Mouse (Mus musculus): Measurements from ENCODE around the gene Hsf5. TPM values are rescaled to one million over a fixed set of nuclear protein-coding genes. Genes with fewer than 3 reads are reported as not detected.

Hsf5 gene
- polyA plus RNA-seq, 1 experiment from 2014 or later: 0.42 TPM

GRCm38 (mm10) chr11:87682838-87683571 lies 66.0 kb downstream of the Hsf5 start:
- no peak for ATAC-seq (ENCODE audit: low FRiP score, low read depth)
- peaks cover 12% of the 10 kb centered on the region for H3K4me1 ChIP-seq
- no peak overlapping the region for H3K4me2 ChIP-seq (replicated peaks)
- H3K9me3 ChIP-seq: no peaks in the 10 kb centered on the region
- no peaks in the 10 kb centered on the region for H3K27me3 ChIP-seq
- no peak overlapping the region for H3K4me3 ChIP-seq
- no peak overlapping the region for H3K9ac ChIP-seq
- 29% methylated on average over 13 of the region's 13 CpGs for WGBS
- H3K27ac ChIP-seq: no peak overlapping the region
- no peaks in the 10 kb centered on the region for H3K36me3 ChIP-seq

- Histone ChIP-seq H3K27me3 (no peaks in the 10 kb centered on the region), H3K9me3 (no peaks in the 10 kb centered on the region), H3K36me3 (no peaks in the 10 kb centered on the region), H3K9ac (no peak overlapping the region; the same call in 1 of the 2 replicates), H3K4me2 (replicated peaks) (no peak overlapping the region), H3K4me3 (no peak overlapping the region), H3K27ac (peak overlapping the region; percentile 15; the same call in 1 of the 2 replicates), H3K4me1 (peaks cover 34% of the 10 kb centered on the region)
- 61% methylated on average over 7 of the region's 7 CpGs for WGBS
- no peak for ATAC-seq (ENCODE audit: low FRiP score, low read depth)
These were observed 69.4 kb downstream of the Hsf5 start for GRCm38 (mm10) chr11:87686407-87686806.

- H3K4me3 ChIP-seq: no peak overlapping the region
- ATAC-seq (ENCODE audit: low FRiP score, low read depth): no peak
- 60% methylated on average over 15 of the region's 15 CpGs for WGBS
- H3K9ac ChIP-seq: no peak overlapping the region
- H3K36me3 ChIP-seq: no peaks in the 10 kb centered on the region
- H3K4me1 ChIP-seq: peaks cover 34% of the 10 kb centered on the region
- H3K27me3 ChIP-seq: no peaks in the 10 kb centered on the region
- H3K4me2 ChIP-seq (replicated peaks): no peak overlapping the region
- no peak overlapping the region for H3K27ac ChIP-seq
- H3K9me3 ChIP-seq: no peaks in the 10 kb centered on the region
These were observed 70.6 kb downstream of the Hsf5 start for GRCm38 (mm10) chr11:87687246-87688225.

- no peaks in the 10 kb centered on the region for H3K36me3 ChIP-seq
- 70% methylated on average over 11 of the region's 11 CpGs for WGBS
- ATAC-seq (ENCODE audit: low FRiP score, low read depth): no peak
- H3K4me1 ChIP-seq: peaks cover 28% of the 10 kb centered on the region
- no peak overlapping the region for H3K4me3 ChIP-seq
- no peaks in the 10 kb centered on the region for H3K27me3 ChIP-seq
- no peaks in the 10 kb centered on the region for H3K9me3 ChIP-seq
- H3K4me2 ChIP-seq (replicated peaks): no peak overlapping the region
- 0 out of 2 replicates have a peak overlapping the region, but pooled peaks have one; percentile 0 for H3K27ac ChIP-seq
- no peak overlapping the region for H3K9ac ChIP-seq
These were observed 71.7 kb downstream of the Hsf5 start for GRCm38 (mm10) chr11:87688478-87689203.

GRCm38 (mm10) chr11:87689402-87689808 lies 72.4 kb downstream of the Hsf5 start:
- no peaks in the 10 kb centered on the region for H3K27me3 ChIP-seq
- no peak overlapping the region for H3K4me3 ChIP-seq
- peak; percentile 54; the same call in 1 of the 2 replicates for ATAC-seq (ENCODE audit: low FRiP score, low read depth)
- peaks cover 28% of the 10 kb centered on the region for H3K4me1 ChIP-seq
- no peaks in the 10 kb centered on the region for H3K36me3 ChIP-seq
- H3K4me2 ChIP-seq (replicated peaks): peak overlapping the region; percentile 31
- H3K27ac ChIP-seq: no peak overlapping the region; the same call in 1 of the 2 replicates
- WGBS: 2% methylated on average over 7 of the region's 7 CpGs
- no peaks in the 10 kb centered on the region for H3K9me3 ChIP-seq
- H3K9ac ChIP-seq: no peak overlapping the region; the same call in 1 of the 2 replicates

GRCm38 (mm10) chr11:87690054-87690740 lies 73.2 kb downstream of the Hsf5 start:
- H3K9ac ChIP-seq: no peak overlapping the region; the same call in 1 of the 2 replicates
- no peak overlapping the region for H3K27ac ChIP-seq
- no peaks in the 10 kb centered on the region for H3K36me3 ChIP-seq
- no peak for ATAC-seq (ENCODE audit: low FRiP score, low read depth)
- 59% methylated on average over 16 of the region's 16 CpGs for WGBS
- peaks cover 28% of the 10 kb centered on the region for H3K4me1 ChIP-seq
- no peak overlapping the region for H3K4me3 ChIP-seq
- H3K4me2 ChIP-seq (replicated peaks): peak overlapping the region; percentile 31
- no peaks in the 10 kb centered on the region for H3K27me3 ChIP-seq
- no peaks in the 10 kb centered on the region for H3K9me3 ChIP-seq

GRCm38 (mm10) chr11:87697131-87697682 lies 80.2 kb downstream of the Hsf5 start:
- Histone ChIP-seq H3K4me3 (no peak overlapping the region), H3K4me2 (replicated peaks) (no peak overlapping the region), H3K27ac (no peak overlapping the region), H3K4me1 (no peaks in the 10 kb centered on the region), H3K36me3 (no peaks in the 10 kb centered on the region), H3K9me3 (no peaks in the 10 kb centered on the region), H3K27me3 (no peaks in the 10 kb centered on the region), H3K9ac (no peak overlapping the region)
- 59% methylated on average over 14 of the region's 14 CpGs for WGBS
- no peak for ATAC-seq (ENCODE audit: low FRiP score, low read depth)

- ATAC-seq (ENCODE audit: low FRiP score, low read depth): no peak
- no peaks in the 10 kb centered on the region for H3K36me3 ChIP-seq
- H3K27ac ChIP-seq: no peak overlapping the region
- no peak overlapping the region for H3K4me2 ChIP-seq (replicated peaks)
- no peaks in the 10 kb centered on the region for H3K9me3 ChIP-seq
- H3K27me3 ChIP-seq: no peaks in the 10 kb centered on the region
- no peaks in the 10 kb centered on the region for H3K4me1 ChIP-seq
- 88% methylated on average over 4 of the region's 4 CpGs for WGBS
- no peak overlapping the region for H3K4me3 ChIP-seq
- H3K9ac ChIP-seq: no peak overlapping the region
These were observed 81.2 kb downstream of the Hsf5 start for GRCm38 (mm10) chr11:87698126-87698525.

GRCm38 (mm10) chr11:87701108-87701507 lies 84.1 kb downstream of the Hsf5 start:
- Histone ChIP-seq H3K27me3 (no peaks in the 10 kb centered on the region), H3K27ac (no peak overlapping the region), H3K9me3 (no peaks in the 10 kb centered on the region), H3K4me2 (replicated peaks) (no peak overlapping the region), H3K4me3 (no peak overlapping the region), H3K9ac (no peak overlapping the region), H3K36me3 (no peaks in the 10 kb centered on the region), H3K4me1 (no peaks in the 10 kb centered on the region)
- 80% methylated on average over 6 of the region's 6 CpGs for WGBS
- ATAC-seq (ENCODE audit: low FRiP score, low read depth): no peak

GRCm38 (mm10) chr11:87701877-87702620 lies 85.1 kb downstream of the Hsf5 start:
- WGBS: 77% methylated on average over 14 of the region's 14 CpGs
- ATAC-seq (ENCODE audit: low FRiP score, low read depth): no peak
- no peaks in the 10 kb centered on the region for H3K27me3 ChIP-seq

More at GRCm38 (mm10) chr11:87701877-87702620, 85.1 kb downstream of the Hsf5 start:
- Histone ChIP-seq H3K27ac (no peak overlapping the region), H3K4me1 (no peaks in the 10 kb centered on the region), H3K36me3 (no peaks in the 10 kb centered on the region), H3K9me3 (no peaks in the 10 kb centered on the region), H3K9ac (no peak overlapping the region), H3K4me2 (replicated peaks) (no peak overlapping the region), H3K4me3 (no peak overlapping the region)

Measured in limb, embryonic 13.5 days (tissue).